8 mouse cellular contexts compared by ENCODE assay signal in genomic region chr2:43841644-43842043, GRCm38 (mm10).
DNase-seq lines count a peak whose midpoint lies in the region; ATAC-seq lines count a peak whose summit lies in the region.

No protein-coding gene starts in this region.

- no peak for ATAC-seq in megakaryocyte, adult 5-6 weeks (ENCODE audit: poor library complexity, severe bottlenecking)

- DNase-seq in cerebellum, adult 9-10 months, result peak; percentile 8
- no peak for DNase-seq in cerebellum, adult 9-11 months
- DNase-seq in left cerebral cortex, adult 18-20 months (ENCODE audit: low spot score in 2 of 2), result peak; percentile 18 to 47
- DNase-seq in left cerebral cortex, adult 11 months (ENCODE audit: low spot score), result no peak
- DNase-seq in kidney, postnatal 25 days, result peak; percentile 59 to 74
- DNase-seq in right cerebral cortex, adult 18-20 months, result peak; percentile 56
- DNase-seq in embryo, embryonic 10 days (ENCODE audit: low spot score), result no peak

Comparison
In these comparisons a context has a peak if more than half of its experiments do, and no peak if none do; other contexts are left out.
1. DNase-seq: peak in cerebellum, adult 9-10 months (single experiment), left cerebral cortex, adult 18-20 months (2 of 2), kidney, postnatal 25 days (2 of 2) and right cerebral cortex, adult 18-20 months (single experiment); none in cerebellum, adult 9-11 months (single experiment), left cerebral cortex, adult 11 months (single experiment) and embryo, embryonic 10 days (single experiment).